Mouse (Mus musculus): ENCODE results near the gene Gm10142. TPM values are rescaled to one million over a fixed set of nuclear protein-coding genes. Genes with fewer than 3 reads are reported as not detected.
"Not testable (repeated sequence)": the region's sequence is repeated elsewhere in the genome, so short reads cannot be mapped to it uniquely, and the experiment has no call there.

Gene Gm10142
- polyA plus RNA-seq, 1 experiment from 2014 or later = not detected

- WGBS = 72% methylated on average over 8 of the region's 8 CpGs
- ATAC-seq (ENCODE audit: low FRiP score) = no peak
Measured at GRCm38 (mm10) chr10:77724855-77725254, 9.2 kb downstream of the Gm10142 start.

GRCm38 (mm10) chr10:77726186-77726585 lies 10.6 kb downstream of the Gm10142 start, which contains the start of gene Gm10100:
TSS of gene Gm10100 (plus strand) at chr10:77726486.
- no peak within 1 kb of the TSS for H3K4me3 ChIP-seq (replicated peaks; ENCODE audit: low read length)
- H3K9me3 ChIP-seq (ENCODE audit: control insufficient read depth, low read length) = no peaks in the 10 kb centered on the region
- H3K36me3 ChIP-seq (replicated peaks; ENCODE audit: control insufficient read depth, insufficient read depth) = no peaks in the 10 kb centered on the region
- H3K4me1 ChIP-seq (replicated peaks; ENCODE audit: control insufficient read depth, insufficient read depth, low read length) = no peaks in the 10 kb centered on the region
- 29% methylated on average over 3 of the region's 3 CpGs for WGBS
- no peak for DNase-seq (ENCODE audit: low spot score)
- H3K27ac ChIP-seq = no peak within 1 kb of the TSS
- H3K4me2 ChIP-seq (replicated peaks) = no peak within 1 kb of the TSS
- no peak for ATAC-seq (ENCODE audit: low FRiP score)
- H3K27me3 ChIP-seq (ENCODE audit: control insufficient read depth, insufficient read depth, low read length) = no peaks in the 10 kb centered on the region
- H3K9ac ChIP-seq = no peak within 1 kb of the TSS

More at GRCm38 (mm10) chr10:77724855-77725254, 9.2 kb downstream of the Gm10142 start:
- Histone ChIP-seq H3K4me3 (replicated peaks; ENCODE audit: low read length) (no peak overlapping the region), H3K27me3 (ENCODE audit: control insufficient read depth, insufficient read depth, low read length) (no peaks in the 10 kb centered on the region), H3K36me3 (replicated peaks; ENCODE audit: control insufficient read depth, insufficient read depth) (no peaks in the 10 kb centered on the region), H3K4me2 (replicated peaks) (no peak overlapping the region), H3K4me1 (replicated peaks; ENCODE audit: control insufficient read depth, insufficient read depth, low read length) (no peaks in the 10 kb centered on the region), H3K9me3 (ENCODE audit: control insufficient read depth, low read length) (no peaks in the 10 kb centered on the region), H3K27ac (no peak overlapping the region), H3K9ac (no peak overlapping the region)
- DNase-seq (ENCODE audit: low spot score) = no peak

DNA sequence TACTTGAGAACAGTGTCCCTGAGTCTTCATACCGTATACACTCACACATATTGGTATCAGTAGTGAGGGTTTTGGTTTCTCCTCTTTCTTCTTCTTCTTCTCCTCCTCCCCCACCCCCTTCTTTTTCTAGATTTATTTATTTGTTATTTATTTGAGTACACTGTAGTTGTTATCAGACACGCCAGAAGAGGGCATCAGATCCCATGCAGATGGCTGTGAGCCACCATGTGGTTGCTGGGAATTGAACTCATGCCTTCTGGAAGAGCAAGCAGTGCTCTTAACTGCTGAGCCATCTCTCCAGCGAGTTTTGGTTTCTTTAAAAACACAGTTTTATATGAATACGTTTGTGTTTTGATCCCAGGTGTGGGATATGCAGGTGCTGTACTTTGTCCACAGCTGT lies 12.7 kb downstream of the Gm10142 start:
- H3K9me3 ChIP-seq (ENCODE audit: control insufficient read depth, low read length) = no peaks in the 10 kb centered on the region
- 68% methylated on average over 4 of the region's 4 CpGs for WGBS
- H3K9ac ChIP-seq = no peak overlapping the region
- no peaks in the 10 kb centered on the region for H3K36me3 ChIP-seq (replicated peaks; ENCODE audit: control insufficient read depth, insufficient read depth)
- H3K4me1 ChIP-seq (replicated peaks; ENCODE audit: control insufficient read depth, insufficient read depth, low read length) = no peaks in the 10 kb centered on the region
- ATAC-seq (ENCODE audit: low FRiP score) = no peak
- DNase-seq (ENCODE audit: low spot score) = no peak
- no peak overlapping the region for H3K27ac ChIP-seq
- no peak overlapping the region for H3K4me3 ChIP-seq (replicated peaks; ENCODE audit: low read length)
- no peak overlapping the region for H3K4me2 ChIP-seq (replicated peaks)
- H3K27me3 ChIP-seq (ENCODE audit: control insufficient read depth, insufficient read depth, low read length) = no peaks in the 10 kb centered on the region

DNA sequence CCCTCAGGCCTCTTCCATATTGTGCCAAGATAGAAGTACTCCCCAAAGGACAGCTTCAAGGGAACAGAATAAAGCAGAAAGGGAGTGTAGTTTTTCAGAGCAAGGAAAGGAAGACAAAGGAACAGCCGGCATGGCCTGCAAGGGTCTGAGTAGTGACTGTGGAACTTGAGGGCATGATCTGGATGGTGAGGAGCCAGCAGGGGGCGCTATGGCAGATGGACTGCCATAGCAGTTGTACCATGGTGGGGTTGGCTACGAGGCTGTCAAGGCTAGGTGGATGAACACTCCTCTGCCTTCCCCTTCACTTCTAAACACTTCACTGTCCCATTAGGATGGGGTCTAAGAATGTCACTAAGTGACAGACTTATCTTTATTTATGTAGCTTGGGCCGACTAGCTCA lies 13.6 kb downstream of the Gm10142 start:
- H3K9ac ChIP-seq = no peak overlapping the region
- ATAC-seq (ENCODE audit: low FRiP score) (no peak), DNase-seq (ENCODE audit: low spot score) (no peak)
- H3K4me3 ChIP-seq (replicated peaks; ENCODE audit: low read length) = no peak overlapping the region
- H3K36me3 ChIP-seq (replicated peaks; ENCODE audit: control insufficient read depth, insufficient read depth) = no peaks in the 10 kb centered on the region
- no peaks in the 10 kb centered on the region for H3K9me3 ChIP-seq (ENCODE audit: control insufficient read depth, low read length)
- H3K27ac ChIP-seq = no peak overlapping the region
- 48% methylated on average over 4 of the region's 4 CpGs for WGBS
- no peak overlapping the region for H3K4me2 ChIP-seq (replicated peaks)
- no peaks in the 10 kb centered on the region for H3K4me1 ChIP-seq (replicated peaks; ENCODE audit: control insufficient read depth, insufficient read depth, low read length)
- H3K27me3 ChIP-seq (ENCODE audit: control insufficient read depth, insufficient read depth, low read length) = no peaks in the 10 kb centered on the region

- Histone ChIP-seq H3K9me3 (ENCODE audit: control insufficient read depth, low read length) (peaks cover 4% of the 10 kb centered on the region; the same call in 1 of the 2 replicates), H3K9ac (no peak overlapping the region), H3K27ac (no peak overlapping the region), H3K36me3 (replicated peaks; ENCODE audit: control insufficient read depth, insufficient read depth) (no peaks in the 10 kb centered on the region), H3K27me3 (ENCODE audit: control insufficient read depth, insufficient read depth, low read length) (no peaks in the 10 kb centered on the region), H3K4me2 (replicated peaks) (no peak overlapping the region), H3K4me1 (replicated peaks; ENCODE audit: control insufficient read depth, insufficient read depth, low read length) (no peaks in the 10 kb centered on the region), H3K4me3 (replicated peaks; ENCODE audit: low read length) (no peak overlapping the region)
- no peak for DNase-seq (ENCODE audit: low spot score)
- WGBS = 94% methylated on average over 1 of the region's 1 CpGs
- no peak for ATAC-seq (ENCODE audit: low FRiP score)
Measured at GRCm38 (mm10) chr10:77735928-77736327, 20.3 kb downstream of the Gm10142 start.

DNA sequence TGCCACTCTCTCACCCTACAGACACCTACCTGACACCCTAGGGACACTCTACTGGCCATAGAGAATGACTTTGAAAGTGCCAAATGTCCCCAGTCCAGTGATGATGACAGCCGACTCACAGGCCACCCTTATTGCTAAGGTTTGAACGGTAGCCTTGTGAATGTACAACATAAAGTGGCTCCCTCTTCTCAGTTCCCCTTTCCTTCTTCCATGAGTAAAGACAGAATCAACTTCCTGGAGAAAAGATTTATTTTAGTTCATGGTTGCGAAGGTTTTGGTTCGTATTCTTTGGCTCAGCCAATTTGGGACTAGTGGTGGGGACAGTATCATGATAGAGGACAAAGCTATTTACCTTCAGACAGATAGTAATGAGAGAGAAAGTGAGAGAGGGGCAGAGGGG lies 23.3 kb downstream of the Gm10142 start:
- H3K4me3 ChIP-seq (replicated peaks; ENCODE audit: low read length) = no peak overlapping the region
- no peak for DNase-seq (ENCODE audit: low spot score)
- WGBS = 90% methylated on average over 4 of the region's 4 CpGs
- H3K27me3 ChIP-seq (ENCODE audit: control insufficient read depth, insufficient read depth, low read length) = no peaks in the 10 kb centered on the region
- no peak overlapping the region for H3K4me2 ChIP-seq (replicated peaks)
- no peak for ATAC-seq (ENCODE audit: low FRiP score)
- H3K9ac ChIP-seq = no peak overlapping the region
- peaks cover 4% of the 10 kb centered on the region; the same call in 1 of the 2 replicates for H3K9me3 ChIP-seq (ENCODE audit: control insufficient read depth, low read length)
- H3K27ac ChIP-seq = no peak overlapping the region
- no peaks in the 10 kb centered on the region for H3K4me1 ChIP-seq (replicated peaks; ENCODE audit: control insufficient read depth, insufficient read depth, low read length)
- H3K36me3 ChIP-seq (replicated peaks; ENCODE audit: control insufficient read depth, insufficient read depth) = no peaks in the 10 kb centered on the region

DNA sequence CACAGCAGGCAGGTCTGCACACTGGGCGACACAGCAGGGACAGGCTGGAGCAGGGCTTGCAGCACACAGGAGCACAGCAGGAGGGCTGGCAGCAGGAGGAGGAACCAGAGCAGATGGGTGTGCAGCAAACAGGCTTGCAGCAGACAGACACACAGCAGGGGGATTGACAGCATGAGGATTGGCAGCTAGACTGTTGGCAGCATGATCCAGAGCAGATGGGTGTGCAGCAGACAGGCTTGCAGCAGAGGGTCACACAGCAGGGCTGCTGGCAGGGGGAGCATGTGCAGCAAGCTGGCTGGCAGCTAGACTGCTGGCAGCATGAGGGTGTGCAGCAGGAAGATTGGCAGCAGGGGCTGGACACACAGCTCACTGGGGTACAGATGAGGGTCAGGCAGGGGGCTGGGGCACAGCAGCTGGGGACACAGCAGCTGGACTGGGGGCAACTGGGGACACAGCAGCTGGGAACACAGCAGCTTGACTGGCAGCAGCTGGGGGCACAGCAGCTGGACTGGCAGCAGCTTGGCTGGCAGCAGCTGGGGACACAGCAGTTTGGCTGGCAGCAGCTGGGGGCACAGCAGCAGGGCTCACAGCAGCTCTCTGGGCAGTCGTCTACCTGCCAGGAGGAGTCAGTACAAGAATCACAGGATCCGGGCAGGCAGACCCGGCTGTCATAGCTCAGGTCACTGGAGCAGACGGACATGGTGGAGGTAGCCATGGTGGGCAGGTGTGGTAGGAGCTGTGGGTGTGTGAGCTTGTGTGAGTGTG lies 26.5 kb downstream of the Gm10142 start, which contains the start of gene Gm18596:
TSS of gene Gm18596 (minus strand) at position 715 of the 765 bp plus-strand sequence.
- H3K27ac ChIP-seq; DNase-seq (ENCODE audit: low spot score); H3K4me3 ChIP-seq (replicated peaks; ENCODE audit: low read length); ATAC-seq (ENCODE audit: low FRiP score); H3K36me3 ChIP-seq (replicated peaks; ENCODE audit: control insufficient read depth, insufficient read depth); H3K4me1 ChIP-seq (replicated peaks; ENCODE audit: control insufficient read depth, insufficient read depth, low read length); H3K9me3 ChIP-seq (ENCODE audit: control insufficient read depth, low read length); H3K4me2 ChIP-seq (replicated peaks); H3K27me3 ChIP-seq (ENCODE audit: control insufficient read depth, insufficient read depth, low read length); H3K9ac ChIP-seq: not testable (repeated sequence)
- WGBS = 58% methylated on average over 4 of the region's 5 CpGs

- not testable (repeated sequence) for DNase-seq (ENCODE audit: low spot score); H3K9ac ChIP-seq; H3K4me3 ChIP-seq (replicated peaks; ENCODE audit: low read length); H3K36me3 ChIP-seq (replicated peaks; ENCODE audit: control insufficient read depth, insufficient read depth); H3K27ac ChIP-seq; H3K4me2 ChIP-seq (replicated peaks); ATAC-seq (ENCODE audit: low FRiP score); H3K9me3 ChIP-seq (ENCODE audit: control insufficient read depth, low read length); H3K4me1 ChIP-seq (replicated peaks; ENCODE audit: control insufficient read depth, insufficient read depth, low read length); H3K27me3 ChIP-seq (ENCODE audit: control insufficient read depth, insufficient read depth, low read length)
- WGBS = 70% methylated on average over 1 of the region's 1 CpGs
Measured at GRCm38 (mm10) chr10:77750686-77751085, 35.1 kb downstream of the Gm10142 start.

DNA sequence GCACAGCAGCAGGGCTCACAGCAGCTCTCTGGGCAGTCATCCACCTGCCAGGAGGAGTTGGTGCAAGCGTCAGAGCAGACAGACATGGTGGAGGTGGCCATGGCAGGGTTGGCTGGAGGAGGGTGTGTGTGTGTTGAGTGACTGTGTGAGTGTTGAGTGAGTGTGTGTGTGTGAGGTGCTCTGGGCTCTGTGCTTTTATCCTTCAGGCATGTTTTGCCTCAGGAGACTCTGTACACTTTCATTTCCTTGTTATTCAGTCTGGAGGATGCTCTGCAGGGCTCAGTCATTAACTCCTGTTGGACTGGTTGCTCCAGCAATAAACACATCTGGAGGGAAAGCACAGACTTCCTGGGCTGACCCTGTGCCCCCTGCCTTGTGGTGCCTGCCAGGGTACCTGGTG lies 35.6 kb downstream of the Gm10142 start, which contains the start of gene Gm9736:
TSS of gene Gm9736 (minus strand) at position 101 of the 400 bp plus-strand sequence.
- not testable (repeated sequence) for H3K4me2 ChIP-seq (replicated peaks)
- WGBS = 44% methylated on average over 1 of the region's 1 CpGs

More for the DNA sequence above, 35.6 kb downstream of the Gm10142 start, which contains the start of gene Gm9736:
- not testable (repeated sequence) for H3K4me1 ChIP-seq (replicated peaks; ENCODE audit: control insufficient read depth, insufficient read depth, low read length); H3K27me3 ChIP-seq (ENCODE audit: control insufficient read depth, insufficient read depth, low read length); H3K27ac ChIP-seq; DNase-seq (ENCODE audit: low spot score); H3K9ac ChIP-seq; H3K36me3 ChIP-seq (replicated peaks; ENCODE audit: control insufficient read depth, insufficient read depth); H3K4me3 ChIP-seq (replicated peaks; ENCODE audit: low read length); ATAC-seq (ENCODE audit: low FRiP score); H3K9me3 ChIP-seq (ENCODE audit: control insufficient read depth, low read length)

Data from hindbrain, embryonic 14.5 days (tissue).